Mouse (Mus musculus) thymus, postnatal 10 days (tissue): Measurements from ENCODE around the gene Prpsap1.

ENCODE experiments used
- DNase-seq, 2 experiments: peaks; one replicate each; pipeline ENCODE4 v3.0.0; 2021; ENCODE audit warnings: low spot score in 2 of 2

The Prpsap1 gene

DNA sequence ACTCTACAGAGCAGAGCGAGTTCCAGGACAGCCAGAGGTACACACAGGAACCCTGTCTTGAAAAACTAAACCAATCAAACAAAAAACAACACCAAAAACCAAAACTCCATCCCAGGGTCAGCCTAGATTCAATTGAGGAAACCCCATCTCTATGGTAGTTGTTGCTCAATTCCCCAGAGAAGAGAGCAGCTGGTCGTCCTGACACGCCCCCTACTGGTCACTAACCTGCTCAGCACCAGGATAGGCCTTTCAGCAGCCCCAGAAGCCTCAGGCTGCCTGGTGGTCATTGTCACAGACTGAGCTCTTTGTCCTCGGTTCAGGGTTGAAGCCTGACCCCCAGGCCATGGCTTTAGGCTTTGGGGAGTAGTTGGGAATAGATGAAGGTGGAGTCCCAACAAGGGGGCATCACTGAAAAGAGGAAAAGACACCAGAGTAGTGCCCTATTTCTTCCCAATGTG is at the start of gene Prpsap1:
TSS of gene Prpsap1 (minus strand) at position 408 of the 458 bp plus-strand sequence.
- DNase-seq: peak; percentile 18 to 50

DNA sequence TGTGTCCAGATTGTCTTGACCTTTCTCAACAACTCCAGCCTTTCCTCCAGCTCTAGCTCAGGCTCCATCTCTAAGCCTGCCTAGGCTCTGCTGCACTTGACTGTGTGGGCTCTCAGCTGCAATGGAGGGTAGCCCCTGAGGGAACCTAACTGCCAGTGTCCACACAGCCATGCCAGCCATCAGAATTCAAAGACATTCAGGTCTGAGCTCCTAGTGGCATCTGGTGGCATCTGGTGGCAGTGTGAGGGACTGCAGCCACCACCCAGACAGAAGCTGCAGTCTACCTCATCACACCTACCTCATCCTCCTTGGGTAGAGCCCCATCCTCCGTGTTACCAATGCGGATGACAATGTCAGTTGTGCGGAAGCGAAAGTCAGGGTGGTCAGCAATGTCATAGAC is 49.1 kb upstream of the Prpsap1 start:
- no peak for DNase-seq

DNA sequence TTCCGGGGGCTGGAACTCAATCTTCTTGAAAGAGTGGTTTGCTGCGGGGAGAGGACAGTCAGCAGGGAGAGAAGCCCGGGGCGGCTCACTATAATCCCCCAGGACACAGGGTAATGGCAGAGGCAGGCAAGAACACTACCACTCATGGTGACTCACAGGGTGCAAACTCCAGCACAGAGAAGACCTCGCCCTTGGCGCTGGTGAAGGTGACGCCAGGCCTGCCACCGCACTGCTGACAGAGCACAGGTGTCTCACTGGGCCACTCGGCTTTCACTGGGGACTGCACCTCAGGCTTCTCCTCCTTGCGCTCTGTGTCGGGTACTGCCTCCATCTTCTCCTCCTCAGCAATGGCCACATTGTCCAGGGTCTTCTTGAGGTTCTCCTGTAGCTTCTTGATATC is 47.2 kb upstream of the Prpsap1 start:
- no peak for DNase-seq

DNA sequence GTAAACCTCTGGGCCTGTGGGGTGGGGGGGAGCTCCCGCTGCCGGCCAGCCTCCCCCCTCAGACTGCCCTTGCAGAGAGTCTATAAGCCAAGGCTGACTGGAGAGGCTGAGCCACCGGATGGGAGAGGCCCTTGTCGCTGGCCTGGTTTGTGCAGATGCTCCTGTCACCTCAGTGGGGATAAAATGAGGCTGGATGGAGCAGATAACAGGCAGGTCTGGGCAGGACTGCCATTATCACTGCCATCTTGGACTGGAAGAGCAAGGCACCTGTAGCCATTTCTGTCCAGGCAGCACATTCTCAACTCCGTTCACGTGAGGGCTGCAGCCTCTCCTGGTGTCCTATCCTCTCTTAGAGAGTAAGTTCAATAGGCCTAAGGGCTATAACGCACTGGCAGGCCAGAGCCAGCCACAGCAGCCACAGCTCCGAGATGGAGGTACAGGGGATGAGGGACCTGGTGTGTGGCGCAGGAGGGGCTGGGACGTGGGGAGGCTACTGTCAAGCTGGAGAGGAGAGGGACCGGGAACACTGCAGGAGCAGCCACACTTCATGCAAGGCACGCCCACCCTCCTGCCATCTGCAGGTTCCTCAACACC is 44.2 kb upstream of the Prpsap1 start:
- DNase-seq: no peak

DNA sequence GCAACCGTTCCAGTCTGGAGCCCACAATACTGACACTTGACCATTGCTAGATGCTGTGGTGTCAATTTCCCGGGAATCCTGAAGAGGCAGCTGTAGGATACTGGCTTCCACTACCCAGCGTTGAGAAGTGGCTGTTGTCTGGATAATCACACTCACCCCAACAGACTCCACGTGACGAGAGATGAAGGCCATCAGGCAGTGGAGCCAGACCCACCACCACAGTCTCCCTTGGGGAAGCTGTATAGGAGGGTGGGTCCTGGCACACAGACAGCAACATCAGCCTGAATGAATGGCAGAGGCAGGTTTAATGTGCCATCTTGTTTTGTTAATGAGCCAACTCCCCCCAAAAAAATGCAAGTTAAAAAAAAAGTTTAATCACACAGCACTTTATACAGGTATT is 43.4 kb upstream of the Prpsap1 start:
- DNase-seq: no peak

DNA sequence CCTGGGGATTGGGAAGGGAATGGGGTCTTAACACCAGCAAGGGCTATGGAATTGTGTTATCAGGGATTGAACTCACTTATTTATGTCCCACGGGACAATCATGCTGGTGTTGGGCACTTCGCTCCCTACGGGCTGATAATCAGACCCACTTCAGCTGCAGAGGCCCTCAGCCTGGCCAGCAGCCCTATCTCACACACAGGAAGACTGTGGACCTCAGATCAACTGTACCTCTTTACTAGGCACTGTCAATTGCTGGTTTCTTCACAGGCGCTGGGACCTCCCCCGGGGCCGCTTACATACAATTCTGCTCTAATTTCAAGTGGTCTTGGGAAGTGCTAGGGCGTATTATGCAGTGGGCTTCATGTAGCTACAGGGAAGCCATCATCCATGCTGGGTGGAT is 42.7 kb upstream of the Prpsap1 start:
- no peak for DNase-seq

DNA sequence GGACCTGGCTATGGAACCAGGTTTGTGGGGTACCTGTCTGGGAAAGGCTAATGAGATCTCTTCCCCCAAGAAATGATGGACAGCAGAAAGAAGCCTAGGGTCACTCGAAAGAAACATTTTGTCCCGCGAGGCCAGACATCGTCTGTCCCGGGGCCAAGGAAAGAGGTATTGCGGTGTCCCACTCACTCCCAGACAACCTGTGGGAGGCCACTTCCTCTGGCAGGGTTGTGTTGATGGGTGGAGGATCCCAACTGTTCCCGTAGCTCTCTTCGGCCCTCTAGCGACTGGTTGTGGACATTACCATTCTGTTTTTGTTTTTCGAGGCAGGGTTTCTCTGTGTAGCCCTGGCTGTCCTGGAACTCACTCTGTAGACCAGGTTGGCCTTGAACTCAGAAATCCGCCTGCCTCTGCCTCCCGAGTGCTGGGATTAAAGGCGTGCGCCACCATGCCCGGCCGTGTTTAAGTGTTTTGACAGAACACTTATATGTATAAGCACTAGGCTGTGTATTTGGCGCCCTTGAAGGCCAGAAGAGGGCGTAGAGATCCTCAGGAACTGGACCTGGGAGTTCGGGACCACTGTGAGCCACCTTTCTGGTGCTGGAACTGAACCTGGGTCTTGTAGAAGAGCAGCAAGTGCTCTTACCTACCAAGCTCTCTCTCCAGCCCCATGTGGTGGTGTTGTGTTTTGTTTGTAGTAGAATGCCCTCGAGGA is 40.3 kb upstream of the Prpsap1 start:
- DNase-seq: peak; percentile 26 to 43

DNA sequence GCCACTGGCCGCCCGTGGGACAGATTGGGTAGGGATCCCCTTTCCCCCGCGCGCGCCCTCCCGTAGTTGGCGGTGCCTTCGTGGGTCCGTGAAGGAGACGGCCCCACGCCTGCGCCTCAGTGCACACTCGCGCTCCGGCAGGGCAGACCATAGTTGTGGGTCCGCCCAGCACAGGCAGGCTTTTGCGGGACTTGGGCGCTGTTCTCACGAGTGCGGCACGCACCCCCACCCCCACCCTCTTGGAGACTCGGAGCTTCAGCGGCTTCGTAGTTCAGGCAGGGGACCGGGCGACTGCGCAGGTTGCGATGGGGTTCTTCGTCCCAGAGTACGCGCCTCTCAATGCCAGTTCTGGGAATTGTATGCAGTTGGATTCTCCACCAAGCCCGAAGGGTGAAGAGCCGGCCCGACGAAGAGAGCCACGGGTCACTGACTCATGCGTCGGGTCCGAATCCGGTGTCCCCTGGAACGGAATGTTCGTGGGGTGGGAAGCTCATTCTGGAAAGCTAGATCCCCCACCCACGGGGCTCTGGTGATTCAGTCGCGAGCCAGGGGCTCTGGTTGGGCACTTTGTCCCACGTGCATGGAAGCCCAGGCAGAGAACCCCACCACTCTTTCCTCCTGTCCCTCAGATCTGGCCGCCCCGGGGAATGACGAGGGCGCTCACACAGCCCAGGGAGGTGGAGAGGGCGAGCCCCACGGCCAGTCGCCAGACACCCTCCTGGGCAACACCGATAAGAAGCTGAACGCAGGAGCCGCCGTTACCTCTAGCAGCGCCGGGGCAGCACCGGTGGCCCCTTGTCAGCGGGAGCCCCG is 39.5 kb upstream of the Prpsap1 start:
- DNase-seq: no peak

DNA sequence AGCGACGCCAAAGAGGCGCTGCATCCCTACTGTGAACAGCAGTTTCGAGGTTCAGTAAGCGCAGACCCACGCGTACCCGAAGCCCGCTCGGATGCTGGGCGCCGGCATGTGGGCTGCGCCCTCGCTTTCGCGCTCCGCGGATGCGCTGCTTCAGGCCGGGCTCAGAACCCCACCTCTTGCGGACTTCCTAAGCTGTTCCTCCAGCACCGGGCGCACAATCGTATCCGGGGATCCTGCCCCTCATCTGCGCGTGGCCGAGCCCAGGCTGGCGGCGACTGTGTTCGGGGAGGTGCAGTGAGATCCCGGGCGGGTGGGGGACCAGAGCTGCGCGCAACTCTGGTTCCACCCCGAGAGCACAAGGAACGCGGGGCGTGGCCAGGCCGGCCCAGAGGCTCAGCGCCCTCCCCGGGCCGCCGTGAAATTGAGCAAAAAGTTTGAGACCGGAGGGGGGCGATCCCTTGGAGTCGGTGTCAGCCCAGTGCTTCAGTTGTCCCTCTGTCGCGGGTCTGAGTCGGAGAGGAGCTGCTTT is 38.9 kb upstream of the Prpsap1 start:
- DNase-seq: peak in 1 of 2 experiments; percentile 34

DNA sequence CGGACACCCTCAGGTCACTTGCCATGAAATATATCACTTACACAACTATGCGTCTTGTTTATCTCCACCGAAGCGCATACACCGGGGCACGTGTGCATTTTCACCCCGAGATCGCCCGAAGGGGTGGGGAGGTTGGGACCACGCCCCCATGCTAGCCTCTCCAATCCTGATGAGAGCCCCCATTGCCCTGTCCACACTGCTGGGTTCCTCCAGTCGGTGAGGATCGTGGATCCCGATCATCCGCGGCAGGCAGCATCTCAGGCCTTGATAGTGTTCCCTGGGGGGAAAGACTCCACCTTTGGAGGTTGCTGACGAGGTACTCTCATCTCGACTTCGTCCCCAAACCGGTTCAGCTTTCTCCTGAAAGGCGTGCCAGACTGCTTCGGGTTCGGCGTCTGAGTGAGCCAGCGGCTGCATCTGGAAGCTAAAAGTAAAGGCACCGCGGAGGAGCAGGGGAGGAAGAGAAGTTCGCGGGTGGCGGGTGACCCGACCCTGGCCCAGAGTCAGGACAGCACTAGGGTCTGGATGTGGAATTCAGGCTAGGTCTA is 38.3 kb upstream of the Prpsap1 start:
- no peak for DNase-seq

DNA sequence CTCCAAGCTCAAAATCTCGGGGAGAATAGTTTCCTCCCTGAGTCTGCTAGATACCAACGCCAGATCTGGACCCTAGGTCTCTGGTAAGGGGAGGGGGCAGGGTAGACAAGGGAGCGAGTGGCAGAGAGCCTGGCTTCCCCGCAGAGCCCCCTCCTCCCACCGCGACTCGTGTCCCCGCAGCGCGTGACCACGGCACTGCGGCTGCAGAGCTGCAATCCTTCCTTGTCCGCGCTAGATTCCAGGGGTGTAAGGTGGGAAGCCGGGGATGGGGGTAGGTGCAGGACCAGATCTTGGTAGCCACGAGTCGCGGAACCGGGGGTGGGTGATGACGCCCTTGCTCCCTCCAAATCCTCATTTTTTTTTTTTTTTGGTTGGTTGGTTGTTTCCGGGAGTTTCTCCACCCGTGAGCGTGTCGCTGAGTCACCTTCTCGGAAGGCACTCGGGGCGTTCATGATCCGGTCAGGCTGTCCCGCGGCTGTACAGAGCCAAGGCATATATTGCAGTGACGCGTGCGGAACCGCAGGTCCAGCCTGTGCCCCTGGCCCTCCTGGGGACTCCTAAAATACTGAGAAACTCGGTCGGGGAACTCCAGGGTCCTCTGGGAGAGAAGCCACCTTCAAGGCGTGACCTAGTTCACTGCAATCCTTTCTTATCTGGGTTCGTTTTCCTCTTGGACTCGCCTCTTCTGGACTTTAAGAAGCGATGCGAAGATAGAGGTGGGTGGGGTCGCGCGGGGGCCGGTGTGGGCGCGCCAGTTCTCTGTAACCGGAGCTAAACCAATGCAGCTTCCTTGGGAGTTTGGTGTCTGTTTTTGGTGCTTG is 37.6 kb upstream of the Prpsap1 start:
- no peak for DNase-seq

DNA sequence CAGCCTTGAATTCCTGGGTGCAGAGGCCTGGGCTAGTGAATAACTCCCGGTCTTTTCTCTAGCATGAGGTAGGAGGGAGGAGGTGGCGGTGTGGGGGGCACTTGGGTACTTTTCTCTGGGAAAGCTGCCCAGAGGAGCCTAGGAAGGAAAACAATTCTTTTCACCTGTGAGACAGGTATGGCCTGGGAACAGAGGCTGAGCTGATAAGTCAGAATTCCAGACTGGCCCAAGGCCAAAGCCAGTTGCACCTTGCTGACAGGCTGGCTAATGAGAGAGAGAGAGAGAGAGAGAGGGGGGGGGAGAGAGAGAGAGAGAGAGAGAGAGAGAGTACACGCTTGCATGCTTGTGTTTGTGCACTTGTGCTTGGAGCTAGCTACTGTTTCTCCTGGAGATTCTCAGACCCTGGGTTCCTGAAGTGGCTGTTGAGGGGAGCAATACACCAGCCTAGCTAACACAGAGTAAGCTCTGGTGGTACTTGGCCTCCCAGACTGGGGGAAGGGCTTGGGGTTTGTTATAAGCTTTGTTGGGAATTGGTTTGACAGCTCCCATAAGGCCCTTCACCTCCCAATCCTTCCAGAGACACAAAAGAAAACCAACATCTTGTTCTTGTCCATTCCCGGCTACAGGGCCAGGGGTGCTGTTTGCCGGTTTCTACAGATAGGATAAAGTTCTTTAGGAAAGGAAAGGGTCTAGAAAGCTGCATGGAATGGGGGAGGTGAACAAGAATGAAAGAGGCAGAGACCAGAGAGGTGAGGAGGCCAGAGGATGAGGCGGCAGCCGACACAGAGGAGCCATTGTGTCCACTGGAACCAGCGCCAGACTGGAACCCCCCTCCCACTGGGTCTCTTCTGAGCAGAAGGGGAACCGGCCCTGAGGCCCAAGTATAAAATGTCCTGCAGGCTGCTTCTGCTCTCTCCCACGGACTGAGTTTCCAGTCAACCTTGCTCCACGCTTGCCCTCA is 36.5 kb upstream of the Prpsap1 start, which contains the start of gene Sphk1:
TSS of gene Sphk1 (plus strand) at position 739 of the 961 bp plus-strand sequence.
- DNase-seq: no peak

DNA sequence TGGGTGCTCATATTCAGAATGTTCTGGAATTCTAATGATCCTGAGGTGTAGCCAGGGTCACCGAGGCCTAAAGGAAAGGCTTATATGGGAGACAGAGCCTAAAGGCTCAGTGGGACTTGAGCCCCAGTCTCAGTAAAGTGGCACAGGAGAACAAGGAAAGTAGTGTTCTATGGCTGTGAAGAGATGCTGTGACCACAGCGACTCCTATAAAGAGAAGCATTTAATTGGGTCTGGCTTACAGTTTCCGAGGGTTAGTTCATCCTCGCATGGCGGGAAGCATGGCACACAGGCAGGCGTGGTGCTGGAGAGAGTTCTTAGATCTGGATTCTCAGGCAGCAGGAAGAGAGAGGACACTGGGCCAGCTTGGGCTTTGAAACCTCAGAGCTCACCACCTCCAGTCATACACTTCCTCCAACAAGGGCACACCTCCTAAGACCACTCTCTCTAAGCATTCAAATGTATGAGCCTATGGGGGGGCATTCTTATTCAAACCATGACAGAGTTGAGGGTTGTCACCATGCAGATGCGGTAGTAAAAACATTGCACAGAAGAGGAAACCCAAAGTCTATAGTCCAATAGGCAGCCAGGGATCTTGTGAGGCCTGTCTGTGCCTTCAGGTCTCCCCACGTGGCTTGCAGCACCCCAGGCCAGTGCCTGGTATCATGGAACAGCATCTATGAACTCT is 34.8 kb upstream of the Prpsap1 start:
- no peak for DNase-seq

DNA sequence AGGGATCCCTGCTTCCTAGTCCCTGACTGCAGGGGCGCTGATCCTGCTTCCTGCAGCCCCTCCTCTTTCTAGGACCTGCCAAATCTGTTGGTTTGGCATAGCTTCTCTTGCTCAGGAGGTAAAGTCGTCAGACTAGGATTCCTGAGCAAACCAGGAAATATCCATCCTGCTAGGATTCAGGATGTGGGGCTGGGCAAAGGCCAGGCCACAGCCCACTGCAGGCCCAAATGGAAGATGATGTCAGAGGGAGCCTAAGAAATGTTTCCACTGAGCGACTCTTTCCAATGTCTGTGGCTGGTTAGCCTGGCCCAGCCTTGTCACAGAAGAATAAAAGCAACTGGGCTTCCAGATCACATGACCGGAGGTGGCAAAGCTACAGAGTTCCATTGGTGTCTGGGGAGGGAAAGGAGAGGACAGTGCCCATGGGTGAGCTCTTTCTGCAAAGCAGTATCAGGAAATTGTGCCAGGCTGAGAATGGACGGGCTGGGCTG is 29.7 kb upstream of the Prpsap1 start:
- DNase-seq: no peak

DNA sequence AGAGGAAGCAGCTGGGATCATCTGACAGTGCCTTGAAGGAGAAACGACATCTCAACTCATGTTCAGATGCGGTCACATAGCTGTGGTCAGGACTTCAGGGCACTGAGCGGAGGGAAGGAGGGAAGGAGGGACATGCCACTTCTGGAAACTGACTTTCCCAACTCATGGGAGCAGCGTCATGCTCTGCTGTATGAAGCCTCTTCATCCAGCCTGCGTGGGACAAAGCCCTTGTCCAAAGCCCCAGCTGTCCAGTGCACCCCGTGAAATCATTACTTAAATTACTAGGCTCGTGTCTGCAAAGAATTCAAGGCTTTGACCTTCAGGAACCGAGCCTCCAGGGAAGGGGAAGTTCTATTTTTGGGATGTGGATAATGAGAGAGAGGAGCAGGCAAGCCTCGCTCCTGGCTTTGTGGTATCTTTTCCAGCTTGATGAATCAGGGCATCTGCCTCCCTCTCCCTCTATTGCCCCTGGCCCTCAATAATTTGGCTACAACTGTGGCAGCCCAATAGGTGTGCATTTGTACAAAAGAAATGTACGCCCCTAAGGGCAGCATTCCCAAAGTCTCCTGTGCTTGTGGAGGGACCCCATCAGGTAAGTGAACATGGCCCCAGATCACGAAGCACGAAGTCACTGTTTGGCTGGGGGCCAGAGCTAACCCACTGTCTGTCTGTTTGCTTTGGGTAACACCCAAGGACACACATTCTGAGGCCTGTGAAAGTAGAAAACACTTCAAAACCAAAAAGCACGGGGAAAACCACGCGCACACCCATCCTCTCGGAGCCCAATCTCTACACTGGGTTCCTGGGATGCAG is 29.1 kb upstream of the Prpsap1 start:
- DNase-seq: no peak

DNA sequence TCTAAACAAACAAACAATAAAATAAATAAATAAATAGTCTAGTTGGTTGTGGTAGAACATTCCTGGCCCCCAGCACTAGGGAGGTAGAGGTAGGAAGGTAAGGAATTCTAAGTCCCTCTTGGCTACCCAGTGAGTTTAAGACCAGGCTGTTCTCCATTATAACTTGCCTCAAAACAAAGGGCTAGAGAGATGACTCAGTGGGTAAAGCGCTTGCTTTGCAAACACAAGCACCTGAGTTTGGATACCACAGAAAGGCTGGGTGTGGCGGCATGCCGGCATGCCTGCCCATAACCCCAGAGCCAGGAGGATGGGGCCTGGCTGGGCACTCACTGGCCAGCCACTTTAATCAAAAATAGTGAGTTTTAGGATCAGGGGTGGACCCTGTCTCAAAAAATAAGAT is 28.0 kb upstream of the Prpsap1 start:
- no peak for DNase-seq

DNA sequence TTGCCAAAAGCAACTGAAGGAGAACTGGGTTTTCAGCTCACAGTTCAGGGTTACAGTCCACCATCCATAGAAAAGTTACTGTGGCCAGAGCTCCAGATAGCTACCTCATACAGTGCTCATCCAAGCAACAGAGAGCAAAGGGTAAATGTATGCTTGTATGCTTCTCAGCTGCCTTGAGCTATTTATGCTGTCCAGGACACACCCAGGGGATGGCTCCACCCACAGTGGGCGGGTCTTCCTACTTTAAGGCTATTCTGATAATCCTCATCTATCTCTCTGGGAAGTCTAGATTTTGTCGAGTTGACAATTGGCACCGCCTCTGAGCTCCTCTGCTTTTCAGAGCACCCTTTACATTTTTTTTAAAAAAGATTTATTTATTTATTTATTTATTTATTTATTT is 27.1 kb upstream of the Prpsap1 start:
- DNase-seq: no peak

DNA sequence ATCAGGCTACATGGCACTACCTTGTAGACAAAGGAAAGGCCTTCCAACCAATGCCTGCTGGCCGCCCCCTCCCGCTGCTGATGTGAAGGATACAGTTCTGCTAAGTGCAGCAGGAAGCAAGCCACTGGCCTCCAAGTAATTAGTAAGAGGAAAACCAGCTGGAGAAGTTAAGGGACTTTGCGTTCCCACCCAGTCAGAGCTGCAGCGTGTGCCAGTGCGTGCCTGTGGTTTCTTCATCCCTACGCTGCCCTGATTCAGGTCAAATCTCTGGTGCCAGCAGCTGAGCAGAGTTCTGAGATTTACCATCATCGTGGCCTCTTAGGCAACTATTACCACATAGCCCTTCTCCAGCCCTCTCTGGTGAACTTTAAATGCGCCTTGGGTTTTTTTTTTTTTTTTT is 24.5 kb upstream of the Prpsap1 start:
- DNase-seq: no peak
